Mouse (Mus musculus) liver, embryonic 11.5 days (tissue): ENCODE results near the gene Magea8. TPM values are rescaled to one million over a fixed set of nuclear protein-coding genes. Genes with fewer than 3 reads are reported as not detected.
"Not testable (repeated sequence)": the region's sequence is repeated elsewhere in the genome, so short reads cannot be mapped to it uniquely, and the experiment has no call there.

Experiments used
- ATAC-seq: fragments of 200-750 bp; cut with Nextera tagmentation; replicated peaks from 2 replicates; pipeline ENCODE4 v1.8.0; 2017; ENCODE audit warnings: moderate number of reproducible peaks, mild to moderate bottlenecking, moderate TSS enrichment, moderate library complexity; ENCODE audit not compliant: low FRiP score
- DNase-seq: peaks from one replicate; pipeline ENCODE4 v3.0.0-alpha.2; 2017; ENCODE audit warnings: low spot score
- H3K27ac ChIP-seq: fragments of 300-500 bp; sonication (generic); 2 replicates; pipeline ENCODE4 v1.5.1; 2014; ENCODE audit warnings: mild to moderate bottlenecking, low read depth, low read length, control low read depth
- H3K27me3 ChIP-seq: fragments of 300-500 bp; sonication (generic); replicated peaks from 2 replicates; pipeline ENCODE4 v1.6.1; 2014; ENCODE audit warnings: low read length, mixed read lengths; ENCODE audit not compliant: control insufficient read depth, insufficient read depth
- H3K36me3 ChIP-seq: fragments of 300-500 bp; sonication (generic); 2 replicates; pipeline ENCODE4 v1.6.1; 2014; ENCODE audit warnings: mild to moderate bottlenecking, low read length, moderate library complexity, mixed read lengths; ENCODE audit not compliant: control insufficient read depth, insufficient read depth
- H3K4me1 ChIP-seq: fragments of 300-500 bp; sonication (generic); replicated peaks from 2 replicates; pipeline ENCODE4 v1.6.1; 2014; ENCODE audit warnings: low read length, mixed read lengths; ENCODE audit not compliant: control insufficient read depth, insufficient read depth
- H3K4me2 ChIP-seq: fragments of 300-500 bp; sonication (generic); 2 replicates; pipeline ENCODE4 v1.6.1; 2014; ENCODE audit warnings: mild to moderate bottlenecking, control low read depth, moderate library complexity
- H3K4me3 ChIP-seq: fragments of 300-500 bp; sonication (generic); 2 replicates; pipeline ENCODE4 v1.5.1; 2014; ENCODE audit warnings: low read depth, low read length, control low read depth
- H3K9ac ChIP-seq: fragments of 300-500 bp; sonication (generic); 2 replicates; pipeline ENCODE4 v1.6.1; 2014; ENCODE audit warnings: low read depth, low read length, control low read depth
- H3K9me3 ChIP-seq: fragments of 300-500 bp; sonication (generic); 2 replicates; pipeline ENCODE4 v1.6.1; 2016; ENCODE audit warnings: low read length, inconsistent platforms, mixed read lengths; ENCODE audit not compliant: control insufficient read depth
- WGBS: fragments of 180-500 bp; shearing (Covaris S2); extraction: QIAGEN DNeasy Blood & Tissue Kit; methylation state at CpG from one replicate; pipeline ENCODE4 v1.1.7; 2014; 5-methylcytosine and 5-hydroxymethylcytosine counted together
- polyA plus RNA-seq: library from polyadenylated mRNA; unstranded; fragments of >200 nt; fragmentation: Nextera tagmentation; extraction: Ambion mirVana; gene quantifications from 2 replicates; pipeline ENCODE4 v1.2.1, GENCODE M21; 2014

The Magea8 gene
- not detected in 2 replicates for polyA plus RNA-seq

GRCm38 (mm10) chrX:154995750-154996149 lies at the start of gene Magea8:
Magea8 (minus strand) TSS chrX:154995850.
- not testable (repeated sequence) for H3K27me3 ChIP-seq, H3K27ac ChIP-seq, H3K36me3 ChIP-seq, H3K4me3 ChIP-seq, H3K9ac ChIP-seq, H3K4me1 ChIP-seq, DNase-seq, ATAC-seq, H3K4me2 ChIP-seq, H3K9me3 ChIP-seq
- WGBS = 83% methylated on average over 11 of the region's 11 CpGs

- H3K9ac ChIP-seq, H3K36me3 ChIP-seq, H3K4me1 ChIP-seq, H3K9me3 ChIP-seq, H3K27me3 ChIP-seq, H3K27ac ChIP-seq, DNase-seq, ATAC-seq, H3K4me3 ChIP-seq, H3K4me2 ChIP-seq: not testable (repeated sequence)
- 64% methylated on average over 1 of the region's 1 CpGs for WGBS
Measured at GRCm38 (mm10) chrX:154949405-154949804, 46.2 kb downstream of the Magea8 start, which contains the start of gene Magea3. Magea3 (minus strand) TSS chrX:154949505.

GRCm38 (mm10) chrX:154935887-154936286 lies 59.8 kb downstream of the Magea8 start, which contains the start of gene Magea6:
Magea6 (minus strand) TSS chrX:154935987.
- not testable (repeated sequence) for ATAC-seq, DNase-seq, H3K9ac ChIP-seq, H3K4me1 ChIP-seq, H3K4me3 ChIP-seq, H3K27me3 ChIP-seq, H3K4me2 ChIP-seq, H3K36me3 ChIP-seq, H3K9me3 ChIP-seq, H3K27ac ChIP-seq
- WGBS = 43% methylated on average over 1 of the region's 1 CpGs

Other genes with a start within 250 kb of the Magea8 start
- not detected in 2 replicates for gene Cldn34b1, start 105.6 kb downstream of the Magea8 start, polyA plus RNA-seq
- gene Magea6, start 59.9 kb downstream of the Magea8 start, polyA plus RNA-seq = not detected in 2 replicates
- not detected in 2 replicates for gene Magea3, start 46.3 kb downstream of the Magea8 start, polyA plus RNA-seq
- gene Magea5, start 67.3 kb upstream of the Magea8 start, polyA plus RNA-seq = not detected in 2 replicates
- gene Magea1, start 93.9 kb upstream of the Magea8 start, polyA plus RNA-seq = not detected in 2 replicates
- gene Magea2, start 97.8 kb upstream of the Magea8 start, polyA plus RNA-seq = not detected in 2 replicates
- not detected in 2 replicates for gene Cldn34b2, start 132.6 kb upstream of the Magea8 start, polyA plus RNA-seq
- 94.7 and 102 TPM in 2 replicates for gene Sat1, start 220.6 kb upstream of the Magea8 start, polyA plus RNA-seq